Mouse (Mus musculus) E14TG2a.4 (cell line): Measurements from ENCODE around the gene Fsd1.

ENCODE experiments used
- H3K27me3 ChIP-seq: 2 replicates; pipeline ENCODE4 v1.6.1; 2014; ENCODE audit warnings: low read length, control low read depth; ENCODE audit not compliant: insufficient read depth
- H3K36me3 ChIP-seq: 2 replicates; pipeline ENCODE4 v1.6.1; 2014; ENCODE audit warnings: low read length, control low read depth; ENCODE audit not compliant: insufficient read depth
- H3K4me1 ChIP-seq: replicated peaks from 2 replicates; pipeline ENCODE4 v1.6.1; 2014; ENCODE audit warnings: low read depth, low read length, control low read depth
- H3K4me3 ChIP-seq: replicated peaks from 2 replicates; pipeline ENCODE4 v1.5.1; 2014; ENCODE audit warnings: mild to moderate bottlenecking, low read length
- H3K9me3 ChIP-seq: 2 replicates; pipeline ENCODE4 v1.6.1; 2014; ENCODE audit warnings: low read length, control low read depth
- CTCF ChIP-seq: conservative IDR thresholded peaks from 2 replicates; pipeline ENCODE4 v1.5.1; 2014; ENCODE audit warnings: low read length

Gene Fsd1

DNA sequence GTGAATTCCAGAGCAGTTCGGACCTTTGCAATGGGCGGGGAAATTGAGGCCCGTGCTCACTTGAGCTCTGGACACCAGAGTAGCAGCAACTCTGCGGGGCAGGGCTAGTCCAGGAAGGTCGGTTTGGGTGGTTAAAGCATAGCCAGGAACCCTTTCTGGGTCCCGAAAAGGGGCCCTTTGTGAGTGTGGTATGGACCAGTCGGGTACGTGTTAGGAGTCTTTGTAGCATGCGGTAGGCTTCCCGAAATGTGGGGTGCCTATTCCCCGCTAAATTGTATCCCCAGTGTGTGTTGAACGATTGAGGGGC lies 54.5 kb downstream of the Fsd1 start:
- peaks cover 67% of the 10 kb centered on the region for H3K4me1 ChIP-seq
- peaks cover 41% of the 10 kb centered on the region for H3K36me3 ChIP-seq
- TF ChIP-seq CTCF, result no peak
- H3K9me3 ChIP-seq, result no peaks in the 10 kb centered on the region
- H3K4me3 ChIP-seq, result peak overlapping the region; percentile 95
- no peaks in the 10 kb centered on the region for H3K27me3 ChIP-seq
